Mouse (Mus musculus): Measurements from ENCODE around the gene Mmp9. TPM values are rescaled to one million over a fixed set of nuclear protein-coding genes. Genes with fewer than 3 reads are reported as not detected.

The Mmp9 gene
- total RNA-seq, 2 experiments from 2014 or later = 2.1 to 2.3 TPM

GRCm38 (mm10) chr2:164986371-164987027 lies 45.9 kb downstream of the Mmp9 start:
- intact Hi-C loops (cut with DNase I) = no loop called here
- DNase-seq = no peak

GRCm38 (mm10) chr2:164988777-164989176 lies 48.2 kb downstream of the Mmp9 start:
- intact Hi-C loops (cut with DNase I) = no loop called here
- DNase-seq = no peak

GRCm38 (mm10) chr2:164991111-164991510 lies 50.5 kb downstream of the Mmp9 start:
- intact Hi-C loops (cut with DNase I) = no loop called here
- no peak for DNase-seq

- no peak for DNase-seq
- intact Hi-C loops (cut with DNase I) = no loop called here
Measured at GRCm38 (mm10) chr2:164991808-164992207, 51.2 kb downstream of the Mmp9 start.

GRCm38 (mm10) chr2:164994156-164994555 lies 53.6 kb downstream of the Mmp9 start:
- intact Hi-C loops (cut with DNase I) = no loop called here
- DNase-seq = no peak

GRCm38 (mm10) chr2:164994659-164995428 lies 54.3 kb downstream of the Mmp9 start:
- DNase-seq = no peak
- intact Hi-C loops (cut with DNase I) = no loop called here

GRCm38 (mm10) chr2:164995976-164996375 lies 55.4 kb downstream of the Mmp9 start:
- no peak for DNase-seq
- intact Hi-C loops (cut with DNase I) = no loop called here

GRCm38 (mm10) chr2:164996848-164997720 lies 56.5 kb downstream of the Mmp9 start:
- no peak for DNase-seq

GRCm38 (mm10) chr2:164997721-164998428 lies 57.3 kb downstream of the Mmp9 start:
- DNase-seq = no peak
- intact Hi-C loops (cut with DNase I) = no loop called here

More at GRCm38 (mm10) chr2:164996848-164997720, 56.5 kb downstream of the Mmp9 start:
- intact Hi-C loops (cut with DNase I) = no loop called here

GRCm38 (mm10) chr2:165001958-165002357 lies 61.4 kb downstream of the Mmp9 start:
- DNase-seq = no peak
- intact Hi-C loops (cut with DNase I) = no loop called here

- intact Hi-C loops (cut with DNase I) = no loop called here
- DNase-seq = no peak
Measured at GRCm38 (mm10) chr2:165003108-165003507, 62.5 kb downstream of the Mmp9 start.

- intact Hi-C loops (cut with DNase I) = no loop called here
- no peak for DNase-seq
Measured at GRCm38 (mm10) chr2:165004237-165004636, 63.7 kb downstream of the Mmp9 start.

Other genes with a start within 250 kb of the Mmp9 start
- not detected for gene Spint4, start 242.3 kb upstream of the Mmp9 start, total RNA-seq (2021)
- gene Spint5, start 225.5 kb upstream of the Mmp9 start, total RNA-seq (2021) = not detected
- 1 to 10 TPM in 1 of 2 experiments, under 1 TPM in 1; 0.60 to 1.1 TPM for gene Wfdc3, start 194.8 kb upstream of the Mmp9 start, total RNA-seq (2021)
- 10 to 100 TPM; 35.8 to 38.1 TPM for gene Dnttip1, start 194.8 kb upstream of the Mmp9 start, total RNA-seq (2021)
- 10 to 100 TPM; 10.8 to 14.3 TPM for gene Ube2c, start 170.9 kb upstream of the Mmp9 start, total RNA-seq (2021)
- gene Tnnc2, start 160.8 kb upstream of the Mmp9 start, total RNA-seq (2021) = not detected
- 10 to 100 TPM; 52.8 to 56.9 TPM for gene Snx21, start 155.0 kb upstream of the Mmp9 start, total RNA-seq (2021)
- gene Acot8, start 135.9 kb upstream of the Mmp9 start, total RNA-seq (2021) = 10 to 100 TPM; 20.6 to 20.8 TPM
- gene Zswim3, start 135.7 kb upstream of the Mmp9 start, total RNA-seq (2021) = 1 to 10 TPM; 6.9 to 8.0 TPM
- 10 to 100 TPM; 17.5 to 17.8 TPM for gene Zswim1, start 118.1 kb upstream of the Mmp9 start, total RNA-seq (2021)
- gene Spata25, start 112.2 kb upstream of the Mmp9 start, total RNA-seq (2021) = 1 to 10 TPM; 1.1 to 1.2 TPM
- gene Ctsa, start 107.9 kb upstream of the Mmp9 start, total RNA-seq (2021) = 10 to 100 TPM; 56.8 to 62.2 TPM
- 1 to 10 TPM; 5.1 to 5.6 TPM for gene Neurl2, start 107.3 kb upstream of the Mmp9 start, total RNA-seq (2021)
- gene Pltp, start 83.1 kb upstream of the Mmp9 start, total RNA-seq (2021) = 10 to 100 TPM; 63.5 to 71.3 TPM
- 10 to 100 TPM; 53.9 to 61.4 TPM for gene Pcif1, start 61.5 kb upstream of the Mmp9 start, total RNA-seq (2021)
- gene Zfp335, start 29.0 kb upstream of the Mmp9 start, total RNA-seq (2021) = 10 to 100 TPM; 30.0 to 31.2 TPM
- gene Slc12a5, start 20.0 kb downstream of the Mmp9 start, total RNA-seq (2021) = 100 to 1,000 TPM; 158 to 181 TPM
- 100 to 1,000 TPM; 107 to 111 TPM for gene Ncoa5, start 94.1 kb downstream of the Mmp9 start, total RNA-seq (2021)
- 1 to 10 TPM; 2.3 to 4.2 TPM for gene Cd40, start 114.8 kb downstream of the Mmp9 start, total RNA-seq (2021)
- gene 1700025C18Rik, start 150.0 kb downstream of the Mmp9 start, total RNA-seq (2021) = not detected

Data from left cerebral cortex, postnatal 4 days (tissue).